Mouse (Mus musculus) heart, postnatal 0 days (tissue): ENCODE measurements around the gene Triap1.

Experiments
- CTCF ChIP-seq: IDR thresholded peaks from 2 replicates; pipeline ENCODE4 v1.5.1; 2016; ENCODE audit warnings: antibody characterized with exemption, control low read depth, low read depth
- EP300 ChIP-seq: IDR thresholded peaks from 2 replicates; pipeline ENCODE4 v1.6.1; 2016; ENCODE audit warnings: antibody characterized with exemption, low read depth

- no peak for TF ChIP-seq CTCF
- TF ChIP-seq EP300 = no peak
Measured at GRCm38 (mm10) chr5:115349225-115349555, 8.2 kb downstream of the Triap1 start.
